ENCODE assay signal across 13 mouse cellular contexts in genomic region chr5:105623074-105623713, GRCm38 (mm10).
A peak's percentile ranks its signal among the peaks of the same experiment; 100 is the strongest.
DNase-seq lines count a peak whose midpoint lies in the region; ATAC-seq and TF ChIP-seq lines count a peak whose summit lies in the region.
"Had no signal": no experiment of that assay in that cellular context is flagged by ENCODE, and none has a peak within 500 bp of the region (broad histone marks: within the 10 kb centered on the region; RNA-seq: fewer than 3 reads in every experiment).

No protein-coding gene starts in this region.

- H3K4me2 ChIP-seq in heart, embryonic 12.5 days = no peak overlapping the region
- H3K4me2 ChIP-seq in limb, embryonic 13.5 days (replicated peaks) = no peak overlapping the region
- H3K4me2 ChIP-seq: heart, embryonic 11.5 days had no signal

- no peaks in the 10 kb centered on the region for H3K79me2 ChIP-seq in MEL (ENCODE audit: control insufficient read depth, insufficient read depth, low read length, poor library complexity)

- WGBS in heart, embryonic 12.5 days = 61% methylated on average over 4 of the region's 4 CpGs
- WGBS in heart, embryonic 10.5 days = 61% methylated on average over 4 of the region's 4 CpGs
- WGBS in limb, embryonic 13.5 days = 60% methylated on average over 4 of the region's 4 CpGs
- WGBS in limb, embryonic 10.5 days = 67% methylated on average over 4 of the region's 4 CpGs

- TF ChIP-seq RAD21 in MEL (IDR thresholded peaks at IDR 0.05; ENCODE audit: low read depth, low read length) = no peak

- peaks cover 28% of the 10 kb centered on the region for H3K4me1 ChIP-seq in heart, embryonic 12.5 days (replicated peaks)
- peaks cover 19% of the 10 kb centered on the region for H3K4me1 ChIP-seq in heart, embryonic 10.5 days
- H3K4me1 ChIP-seq in limb, embryonic 13.5 days = peaks cover 25% of the 10 kb centered on the region
- peaks cover 9% of the 10 kb centered on the region for H3K4me1 ChIP-seq in limb, embryonic 10.5 days
- peaks cover 15 to 52% of the 10 kb centered on the region in 2 experiments for H3K4me1 ChIP-seq in MEL (ENCODE audit: control insufficient read depth in 1 of 2, insufficient read depth in 2 of 2, low read length in 2 of 2)

- H3K4me3 ChIP-seq in heart, embryonic 12.5 days = no peak overlapping the region
- no peak overlapping the region for H3K4me3 ChIP-seq in heart, embryonic 10.5 days
- no peak overlapping the region for H3K4me3 ChIP-seq in limb, embryonic 13.5 days
- no peak overlapping the region for H3K4me3 ChIP-seq in limb, embryonic 10.5 days
- no peak overlapping the region for H3K4me3 ChIP-seq in MEL (ENCODE audit: control insufficient read depth in 1 of 2, insufficient read depth in 1 of 2, low read depth in 2 of 2, low read length in 2 of 2)

- no peaks in the 10 kb centered on the region for H3K36me3 ChIP-seq in heart, embryonic 12.5 days
- no peaks in the 10 kb centered on the region for H3K36me3 ChIP-seq in heart, embryonic 10.5 days
- no peaks in the 10 kb centered on the region for H3K36me3 ChIP-seq in limb, embryonic 13.5 days
- H3K36me3 ChIP-seq in limb, embryonic 10.5 days = no peaks in the 10 kb centered on the region
- peaks cover 0 to 39% of the 10 kb centered on the region in 2 experiments; a peak in 2 of 4 replicates for H3K36me3 ChIP-seq in MEL (ENCODE audit: control insufficient read depth in 1 of 2, insufficient read depth in 2 of 2, low read length in 2 of 2)

- TF ChIP-seq POLR2A in MEL (IDR thresholded peaks at IDR 0.05; ENCODE audit: control insufficient read depth in 1 of 2, insufficient read depth in 1 of 2, low read depth in 1 of 2, low read length in 2 of 2, poor library complexity in 1 of 2) = no peak

- TF ChIP-seq CTCF in MEL (IDR thresholded peaks at IDR 0.05 in 2 of 3, conservative IDR thresholded peaks at IDR 0.05 in 1 of 3; ENCODE audit: control insufficient read depth in 1 of 3, insufficient read depth in 1 of 3, low read depth in 2 of 3, low read length in 3 of 3, poor library complexity in 1 of 3, severe bottlenecking in 1 of 3) = no peak

- H3K27ac ChIP-seq in heart, embryonic 12.5 days (ENCODE audit: poor library complexity, severe bottlenecking) = peak overlapping the region; percentile 45; the same call in 1 of the 2 replicates
- H3K27ac ChIP-seq in heart, embryonic 10.5 days = no peak overlapping the region
- 0 out of 2 replicates have a peak overlapping the region, but pooled peaks have one; percentile 6 for H3K27ac ChIP-seq in limb, embryonic 13.5 days
- no peak overlapping the region for H3K27ac ChIP-seq in limb, embryonic 10.5 days
- peak overlapping the region; percentile 16; the same call in 1 of the 2 replicates for H3K27ac ChIP-seq in MEL (ENCODE audit: control insufficient read depth, low read depth, low read length)

- 0 out of 2 replicates have a peak, but pooled peaks cover 2% of the 10 kb centered on the region for H3K9me3 ChIP-seq in heart, embryonic 12.5 days (replicated peaks)
- H3K9me3 ChIP-seq in heart, embryonic 10.5 days = no peaks in the 10 kb centered on the region
- H3K9me3 ChIP-seq in limb, embryonic 13.5 days = no peaks in the 10 kb centered on the region
- no peaks in the 10 kb centered on the region for H3K9me3 ChIP-seq in limb, embryonic 10.5 days (replicated peaks)
- no peaks in the 10 kb centered on the region for H3K9me3 ChIP-seq in MEL (replicated peaks; ENCODE audit: insufficient read depth, low read length)

- no peak for TF ChIP-seq EP300 in MEL (IDR thresholded peaks at IDR 0.05; ENCODE audit: low read depth in 1 of 2, low read length in 2 of 2)

- no peaks in the 10 kb centered on the region for H3K27me3 ChIP-seq in heart, embryonic 12.5 days (replicated peaks)
- no peaks in the 10 kb centered on the region for H3K27me3 ChIP-seq in heart, embryonic 10.5 days (ENCODE audit: insufficient read depth, poor library complexity, severe bottlenecking)
- H3K27me3 ChIP-seq in limb, embryonic 13.5 days = no peaks in the 10 kb centered on the region
- no peaks in the 10 kb centered on the region for H3K27me3 ChIP-seq in limb, embryonic 10.5 days (ENCODE audit: low read depth, poor library complexity, severe bottlenecking)
- H3K27me3 ChIP-seq in MEL (ENCODE audit: control insufficient read depth in 1 of 2, insufficient read depth in 2 of 2, low read length in 2 of 2) = no peaks in the 10 kb centered on the region

- DNase-seq in heart, embryonic 10.5 days (ENCODE audit: low spot score) = no peak
- no peak for DNase-seq in limb, embryonic 10.5 days (ENCODE audit: low spot score)
- DNase-seq in MEL (ENCODE audit: low read depth, low spot score) = no peak
- DNase-seq in cerebellum, postnatal 10 days = no peak
- no peak for DNase-seq in thymus, postnatal 36 days
- DNase-seq: cerebellum, postnatal 14 days; left cerebral cortex, postnatal 4 days; retina, postnatal 1 day had no signal

- H3K9ac ChIP-seq in heart, embryonic 12.5 days = no peak overlapping the region
- H3K9ac ChIP-seq in limb, embryonic 13.5 days = no peak overlapping the region
- no peak overlapping the region for H3K9ac ChIP-seq in MEL (ENCODE audit: control insufficient read depth, low read depth, low read length, poor library complexity, severe bottlenecking)

- ATAC-seq in heart, embryonic 12.5 days (ENCODE audit: insufficient number of reproducible peaks, low FRiP score) = no peak; the same call in 1 of the 2 replicates
- ATAC-seq in limb, embryonic 13.5 days (ENCODE audit: low FRiP score, low read depth) = no peak
- ATAC-seq in megakaryocyte, adult 5-6 weeks (ENCODE audit: poor library complexity, severe bottlenecking) = peak; percentile 68
- ATAC-seq: inflammation-experienced regulatory T-cells, adult 6 months had no signal

TF ChIP-seq in MEL, 35 proteins besides CTCF, POLR2A, EP300 and RAD21:
- TF ChIP-seq ZNF384 (IDR thresholded peaks at IDR 0.05; ENCODE audit: low read depth, low read length) (no peak), ETS1 (IDR thresholded peaks at IDR 0.05; ENCODE audit: low read depth, low read length) (peak; percentile 61), TAL1 (IDR thresholded peaks at IDR 0.05; ENCODE audit: low read length) (no peak), KAT2A (conservative IDR thresholded peaks at IDR 0.05; ENCODE audit: low read depth, low read length) (no peak), MAFK (IDR thresholded peaks at IDR 0.05; ENCODE audit: borderline replicate concordance, low read depth, low read length) (no peak)
TF ChIP-seq in MEL: peak in this region for 1.

Comparison
In these comparisons a context has a peak if more than half of its experiments do, and no peak if none do; other contexts are left out.
1. H3K27ac ChIP-seq: peak in heart, embryonic 12.5 days (single experiment), limb, embryonic 13.5 days (single experiment) and MEL (single experiment); none in heart, embryonic 10.5 days (single experiment) and limb, embryonic 10.5 days (single experiment).